Mouse (Mus musculus): Measurements from ENCODE around the gene Herpud2. TPM values are rescaled to one million over a fixed set of nuclear protein-coding genes. Genes with fewer than 3 reads are reported as not detected.
A peak's percentile ranks its signal among the peaks of the same experiment; 100 is the strongest.
"Not testable (repeated sequence)": the region's sequence is repeated elsewhere in the genome, so short reads cannot be mapped to it uniquely, and the experiment has no call there.

Herpud2 gene
- polyA plus RNA-seq, 1 experiment from 2014 or later: 32.0 TPM

DNA sequence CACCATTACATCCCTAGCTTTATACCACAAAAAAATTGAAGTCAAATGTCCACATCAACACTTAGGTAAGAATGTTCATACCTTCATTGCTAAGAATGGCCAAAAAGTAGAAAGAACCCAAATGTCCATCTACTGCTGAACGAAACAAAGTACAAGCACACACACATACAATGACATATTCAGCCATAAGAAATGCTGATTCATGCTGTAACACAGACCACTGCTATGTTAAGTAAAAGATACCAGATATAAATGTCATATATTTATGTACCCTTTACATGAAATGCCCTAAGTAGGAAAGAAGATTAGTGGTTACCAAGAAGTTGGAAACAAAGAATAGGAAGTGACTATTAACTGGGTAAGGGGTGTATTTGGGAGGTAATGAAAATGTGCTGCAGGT lies 8.6 kb downstream of the Herpud2 start:
- Histone ChIP-seq H3K36me3 (no peaks in the 10 kb centered on the region), H3K4me2 (no peak overlapping the region), H3K4me1 (no peaks in the 10 kb centered on the region), H3K27ac (no peak overlapping the region), H3K9me3 (no peaks in the 10 kb centered on the region), H3K4me3 (no peak overlapping the region), H3K27me3 (no peaks in the 10 kb centered on the region), H3K9ac (no peak overlapping the region)
- no peak for ATAC-seq (ENCODE audit: borderline replicate concordance, extremely low read depth, low FRiP score, low TSS enrichment)
- WGBS: 98% methylated on average over 1 of the region's 1 CpGs

DNA sequence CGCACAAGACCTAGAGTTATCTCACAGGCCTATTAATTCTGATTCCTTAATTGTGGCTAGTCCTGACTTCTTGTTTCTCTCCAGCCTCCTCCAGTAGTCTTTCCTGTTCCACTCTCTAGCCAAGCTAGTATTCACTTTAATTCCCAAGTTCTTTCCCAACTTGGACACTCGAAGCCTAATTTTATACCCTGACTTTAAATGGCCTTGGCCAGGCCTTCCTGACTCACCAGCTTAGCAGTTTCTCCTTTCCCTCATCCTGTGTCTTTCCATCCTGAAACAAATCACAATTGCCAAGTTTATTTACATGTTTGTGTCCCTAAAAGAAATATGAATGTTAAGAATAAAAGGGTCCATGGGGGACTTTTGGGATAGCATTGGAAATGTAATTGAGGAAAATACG lies 9.6 kb downstream of the Herpud2 start:
- ATAC-seq (ENCODE audit: borderline replicate concordance, extremely low read depth, low FRiP score, low TSS enrichment): no peak
- Histone ChIP-seq H3K9ac (no peak overlapping the region), H3K27me3 (no peaks in the 10 kb centered on the region), H3K4me2 (no peak overlapping the region), H3K4me1 (no peaks in the 10 kb centered on the region), H3K36me3 (no peaks in the 10 kb centered on the region), H3K9me3 (no peaks in the 10 kb centered on the region), H3K4me3 (no peak overlapping the region), H3K27ac (no peak overlapping the region)
- 93% methylated on average over 3 of the region's 3 CpGs for WGBS

DNA sequence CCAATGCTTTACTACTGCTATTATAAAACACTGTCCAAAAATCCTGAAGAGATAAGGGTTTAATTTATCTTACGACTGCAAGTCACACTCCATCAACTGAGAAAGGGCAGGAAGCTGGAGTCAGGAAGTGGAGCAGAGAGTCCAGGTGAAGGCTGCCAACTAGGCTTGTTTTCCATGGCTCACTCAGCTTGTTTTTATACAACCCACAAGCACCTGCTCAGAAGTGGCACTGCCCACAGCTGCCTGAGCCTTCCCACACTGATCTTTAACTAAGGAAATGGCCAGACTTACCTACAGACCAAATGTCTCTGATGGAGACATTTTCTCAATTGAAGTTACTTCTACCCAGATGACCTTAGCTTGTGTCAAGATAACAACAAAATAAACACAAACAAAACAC lies 11.3 kb downstream of the Herpud2 start:
- Histone ChIP-seq H3K4me2 (no peak overlapping the region), H3K36me3 (no peaks in the 10 kb centered on the region), H3K9ac (no peak overlapping the region), H3K4me3 (no peak overlapping the region), H3K4me1 (no peaks in the 10 kb centered on the region), H3K9me3 (no peaks in the 10 kb centered on the region), H3K27ac (no peak overlapping the region), H3K27me3 (no peaks in the 10 kb centered on the region)
- ATAC-seq (ENCODE audit: borderline replicate concordance, extremely low read depth, low FRiP score, low TSS enrichment): no peak
- 47% methylated on average over 1 of the region's 1 CpGs for WGBS

DNA sequence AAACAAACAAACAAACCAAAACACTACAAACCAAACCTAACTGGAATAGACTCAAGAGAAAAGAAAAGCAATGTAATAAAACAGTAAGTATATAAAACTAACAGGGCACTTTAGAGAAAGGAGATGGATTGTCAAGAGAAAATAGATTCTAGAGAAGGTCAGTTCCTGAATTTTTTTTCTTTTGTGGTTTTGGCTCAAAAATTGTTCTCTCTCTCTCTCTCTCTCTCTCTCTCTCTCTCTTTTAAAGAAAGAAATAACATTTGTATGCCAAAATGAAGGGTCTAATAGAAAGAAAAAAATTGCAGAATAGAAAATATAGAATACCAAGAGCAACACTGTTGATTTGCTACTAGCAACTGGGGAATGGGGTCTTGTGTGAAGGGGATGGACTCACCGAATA lies 12.7 kb downstream of the Herpud2 start:
- no peaks in the 10 kb centered on the region for H3K9me3 ChIP-seq
- no peak overlapping the region for H3K4me3 ChIP-seq
- no peaks in the 10 kb centered on the region for H3K4me1 ChIP-seq
- 100% methylated on average over 1 of the region's 1 CpGs for WGBS
- H3K9ac ChIP-seq: no peak overlapping the region
- no peaks in the 10 kb centered on the region for H3K27me3 ChIP-seq
- no peak for ATAC-seq (ENCODE audit: borderline replicate concordance, extremely low read depth, low FRiP score, low TSS enrichment)
- H3K36me3 ChIP-seq: no peaks in the 10 kb centered on the region
- no peak overlapping the region for H3K27ac ChIP-seq
- no peak overlapping the region for H3K4me2 ChIP-seq

DNA sequence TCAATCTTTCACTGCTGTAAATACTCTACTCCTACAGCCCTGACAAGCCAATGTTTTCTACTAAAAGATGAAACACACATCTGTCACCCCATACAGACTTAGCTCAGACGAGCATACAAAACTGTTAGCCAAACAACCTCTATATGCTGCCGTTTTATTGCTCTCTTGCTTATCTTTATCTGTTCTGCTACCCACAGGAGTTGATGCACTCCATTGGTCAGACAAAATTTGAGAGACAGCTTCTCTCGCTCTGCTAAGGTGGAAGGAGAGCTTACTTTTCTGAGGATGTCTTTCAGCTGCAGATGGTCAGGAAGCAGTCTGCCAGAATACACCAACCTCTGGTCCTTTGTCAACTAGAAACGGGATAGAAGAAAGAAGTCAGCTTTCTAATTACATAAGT lies 18.7 kb downstream of the Herpud2 start:
- WGBS: 51% methylated on average over 4 of the region's 4 CpGs
- no peak for ATAC-seq (ENCODE audit: borderline replicate concordance, extremely low read depth, low FRiP score, low TSS enrichment)

DNA sequence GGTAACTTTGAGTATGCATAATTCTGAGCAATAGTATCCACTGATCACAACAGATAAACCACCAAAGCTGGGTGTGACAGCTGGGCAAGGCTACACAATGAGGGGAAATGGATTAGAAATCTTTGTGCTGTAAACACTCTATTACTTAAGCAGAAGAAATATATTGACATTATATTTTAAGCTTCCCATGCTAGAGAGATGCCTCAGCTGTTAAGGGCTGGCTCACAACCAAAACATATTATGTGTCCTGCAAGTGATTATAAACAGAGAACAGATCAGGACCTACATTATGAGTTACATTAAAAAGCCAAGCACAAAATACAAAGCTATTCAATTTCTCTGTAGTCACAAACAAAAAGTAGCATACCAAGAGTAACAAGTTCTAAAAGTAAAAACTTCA lies 19.4 kb downstream of the Herpud2 start:
- no peaks in the 10 kb centered on the region for H3K9me3 ChIP-seq
- H3K36me3 ChIP-seq: 0 out of 2 replicates have a peak, but pooled peaks cover 5% of the 10 kb centered on the region
- no peak overlapping the region for H3K4me2 ChIP-seq
- no peaks in the 10 kb centered on the region for H3K27me3 ChIP-seq
- no peak for ATAC-seq (ENCODE audit: borderline replicate concordance, extremely low read depth, low FRiP score, low TSS enrichment)
- no peak overlapping the region for H3K9ac ChIP-seq
- H3K4me3 ChIP-seq: no peak overlapping the region
- H3K27ac ChIP-seq: no peak overlapping the region
- peaks cover 7% of the 10 kb centered on the region for H3K4me1 ChIP-seq

More for the DNA sequence above, 18.7 kb downstream of the Herpud2 start:
- no peak overlapping the region for H3K4me3 ChIP-seq
- H3K36me3 ChIP-seq: 0 out of 2 replicates have a peak, but pooled peaks cover 5% of the 10 kb centered on the region
- peaks cover 7% of the 10 kb centered on the region for H3K4me1 ChIP-seq
- no peak overlapping the region for H3K9ac ChIP-seq
- no peaks in the 10 kb centered on the region for H3K27me3 ChIP-seq
- H3K27ac ChIP-seq: 0 out of 2 replicates have a peak overlapping the region, but pooled peaks have one; percentile 24
- H3K4me2 ChIP-seq: no peak overlapping the region
- H3K9me3 ChIP-seq: no peaks in the 10 kb centered on the region

DNA sequence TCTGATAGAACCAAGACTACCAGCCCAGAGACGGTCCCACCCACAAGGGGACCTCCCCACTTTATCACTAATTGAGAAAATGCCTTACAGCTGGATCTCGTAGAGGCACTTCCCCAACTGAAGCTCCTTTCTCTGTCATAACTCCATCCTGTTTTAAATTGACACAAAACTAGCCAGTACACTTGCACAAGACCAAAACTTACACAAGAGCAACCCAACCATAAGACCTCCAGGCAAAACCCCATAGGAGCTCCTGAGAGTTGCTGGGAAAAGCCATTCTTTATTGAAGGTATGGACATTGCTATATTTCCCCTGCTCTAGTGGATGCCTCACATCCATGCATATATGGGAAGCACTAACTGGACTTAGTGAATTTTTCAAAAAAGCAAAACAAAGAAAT lies 27.6 kb downstream of the Herpud2 start:
- Histone ChIP-seq H3K27me3 (no peaks in the 10 kb centered on the region), H3K4me1 (no peaks in the 10 kb centered on the region), H3K27ac (no peak overlapping the region), H3K4me3 (no peak overlapping the region), H3K4me2 (no peak overlapping the region), H3K9me3 (no peaks in the 10 kb centered on the region), H3K9ac (no peak overlapping the region), H3K36me3 (peaks cover 25% of the 10 kb centered on the region; the same call in 1 of the 2 replicates)
- 73% methylated on average over 2 of the region's 2 CpGs for WGBS
- ATAC-seq (ENCODE audit: borderline replicate concordance, extremely low read depth, low FRiP score, low TSS enrichment): no peak

DNA sequence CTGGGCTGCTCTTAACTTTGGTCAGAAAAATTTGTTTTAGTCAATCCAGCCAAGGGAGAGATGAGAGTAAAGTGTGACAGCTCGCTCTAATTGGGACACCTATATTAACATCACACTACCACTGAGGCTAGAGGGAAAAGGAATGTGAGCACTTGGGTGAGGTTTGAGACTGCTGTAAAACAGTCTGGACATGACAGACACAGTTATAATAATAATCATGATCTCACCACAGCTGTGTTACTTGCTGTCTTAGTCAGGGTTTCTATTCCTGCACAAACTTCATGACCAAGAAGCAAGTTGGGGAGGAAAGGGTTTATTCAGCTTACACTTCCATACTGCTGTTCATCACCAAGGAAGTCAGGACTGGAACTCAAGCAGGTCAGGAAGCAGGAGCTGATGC lies 28.0 kb downstream of the Herpud2 start:
- ATAC-seq (ENCODE audit: borderline replicate concordance, extremely low read depth, low FRiP score, low TSS enrichment); H3K27ac ChIP-seq; H3K27me3 ChIP-seq; H3K4me3 ChIP-seq; H3K4me2 ChIP-seq; H3K9ac ChIP-seq; H3K9me3 ChIP-seq; H3K4me1 ChIP-seq: not testable (repeated sequence)
- H3K36me3 ChIP-seq: peaks cover 30% of the 10 kb centered on the region; the same call in 1 of the 2 replicates
- 90% methylated on average over 1 of the region's 1 CpGs for WGBS

DNA sequence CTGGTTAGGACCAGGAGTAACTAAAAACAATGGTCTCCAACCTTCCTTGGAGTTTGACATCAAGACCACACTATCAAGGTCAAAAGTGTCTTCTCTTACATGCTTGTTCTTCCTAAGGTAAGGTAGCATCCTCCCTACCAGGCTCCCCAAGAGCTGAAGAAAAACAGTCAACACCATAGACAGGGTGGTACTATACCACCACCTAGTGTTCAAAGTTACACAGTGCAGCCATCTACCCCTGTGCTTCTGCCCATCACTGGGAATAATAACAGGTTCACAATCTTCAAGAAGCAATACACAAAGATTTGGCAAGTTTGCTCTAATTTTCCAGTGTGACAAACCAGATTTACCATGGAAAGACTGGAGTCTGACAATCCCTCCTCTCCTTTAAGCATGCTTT lies 47.0 kb downstream of the Herpud2 start:
- Histone ChIP-seq H3K4me1 (no peaks in the 10 kb centered on the region), H3K27ac (no peak overlapping the region), H3K27me3 (no peaks in the 10 kb centered on the region), H3K4me2 (no peak overlapping the region), H3K9me3 (no peaks in the 10 kb centered on the region), H3K36me3 (peaks cover 15% of the 10 kb centered on the region), H3K4me3 (no peak overlapping the region), H3K9ac (no peak overlapping the region)
- ATAC-seq (ENCODE audit: borderline replicate concordance, extremely low read depth, low FRiP score, low TSS enrichment): no peak

DNA sequence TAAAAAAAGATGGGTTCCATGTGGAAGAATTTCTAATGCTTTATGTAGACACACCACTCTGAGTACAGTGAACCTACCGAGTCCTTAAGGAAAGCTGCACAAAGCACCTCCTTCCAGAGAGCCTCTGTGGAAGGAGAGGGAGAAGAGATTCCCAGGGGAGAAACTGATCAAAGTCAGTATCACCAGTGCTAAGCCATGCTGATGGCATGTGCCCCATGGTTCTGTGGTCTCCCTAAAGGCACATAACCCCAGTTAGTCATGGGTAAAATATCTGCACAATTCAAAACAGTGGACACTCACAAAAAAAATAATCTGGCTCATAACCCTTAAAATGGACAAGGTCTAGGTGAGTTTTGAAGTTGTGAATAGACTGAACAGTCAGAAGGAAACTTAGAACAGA lies 48.7 kb downstream of the Herpud2 start:
- no peaks in the 10 kb centered on the region for H3K4me1 ChIP-seq
- no peak overlapping the region for H3K4me3 ChIP-seq
- no peaks in the 10 kb centered on the region for H3K27me3 ChIP-seq
- H3K9me3 ChIP-seq: no peaks in the 10 kb centered on the region
- no peak for ATAC-seq (ENCODE audit: borderline replicate concordance, extremely low read depth, low FRiP score, low TSS enrichment)
- peaks cover 12% of the 10 kb centered on the region for H3K36me3 ChIP-seq
- H3K4me2 ChIP-seq: no peak overlapping the region
- no peak overlapping the region for H3K9ac ChIP-seq
- H3K27ac ChIP-seq: no peak overlapping the region
- WGBS: 91% methylated on average over 1 of the region's 1 CpGs

DNA sequence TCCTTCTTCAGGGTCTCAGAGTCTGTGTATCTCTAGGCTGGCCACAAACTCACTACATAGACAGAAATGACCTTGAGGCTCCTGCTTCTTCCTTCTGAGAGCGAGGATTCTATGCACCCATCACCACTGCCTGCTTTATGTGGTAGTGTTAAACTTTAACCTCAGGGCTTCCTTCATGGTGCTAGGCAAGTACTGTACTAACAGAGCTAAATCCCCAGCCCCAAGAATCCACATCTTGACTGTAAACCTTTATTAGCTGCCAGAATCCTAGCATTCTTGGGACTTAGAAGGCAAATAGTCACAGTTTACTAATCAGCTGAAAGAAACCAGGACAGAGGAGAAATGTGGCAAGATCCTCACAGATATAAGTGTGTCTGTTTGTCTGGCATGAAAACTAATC lies 60.8 kb downstream of the Herpud2 start:
- H3K27me3 ChIP-seq: no peaks in the 10 kb centered on the region
- H3K36me3 ChIP-seq: no peaks in the 10 kb centered on the region
- 39% methylated on average over 1 of the region's 1 CpGs for WGBS
- H3K9me3 ChIP-seq: no peaks in the 10 kb centered on the region
- no peak for ATAC-seq (ENCODE audit: borderline replicate concordance, extremely low read depth, low FRiP score, low TSS enrichment)
- no peak overlapping the region for H3K4me2 ChIP-seq
- no peak overlapping the region for H3K27ac ChIP-seq
- H3K9ac ChIP-seq: no peak overlapping the region
- no peak overlapping the region for H3K4me3 ChIP-seq
- H3K4me1 ChIP-seq: no peaks in the 10 kb centered on the region; the same call in 1 of the 2 replicates

DNA sequence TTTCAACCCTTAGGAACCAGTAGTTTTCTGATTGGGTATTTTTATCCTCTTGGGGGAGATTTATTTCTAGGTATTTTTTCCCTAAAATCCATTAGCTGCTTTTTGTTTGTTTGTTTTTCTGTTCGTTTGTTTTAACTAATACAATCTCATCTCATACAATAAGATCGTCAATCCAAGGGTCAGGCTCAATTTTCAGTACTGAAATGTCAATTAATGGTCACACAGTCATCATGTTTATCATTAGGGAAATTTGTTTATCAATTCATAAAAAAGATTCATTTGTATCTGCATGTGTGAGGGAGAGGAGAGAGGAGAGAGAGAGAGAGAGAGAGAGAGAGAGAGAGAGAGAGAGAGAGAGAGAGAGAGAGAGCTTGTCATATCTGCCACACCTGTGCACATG lies 62.5 kb downstream of the Herpud2 start, which contains the start of gene Gm10181:
Gene Gm10181 (plus strand): TSS at position 301 of the 400 bp plus-strand sequence.
- Histone ChIP-seq H3K9me3 (no peaks in the 10 kb centered on the region), H3K27ac (no peak within 1 kb of the TSS), H3K9ac (no peak within 1 kb of the TSS), H3K36me3 (no peaks in the 10 kb centered on the region), H3K4me2 (no peak within 1 kb of the TSS), H3K4me3 (no peak within 1 kb of the TSS), H3K27me3 (no peaks in the 10 kb centered on the region), H3K4me1 (no peaks in the 10 kb centered on the region; the same call in 1 of the 2 replicates)
- 58% methylated on average over 2 of the region's 2 CpGs for WGBS
- no peak for ATAC-seq (ENCODE audit: borderline replicate concordance, extremely low read depth, low FRiP score, low TSS enrichment)

DNA sequence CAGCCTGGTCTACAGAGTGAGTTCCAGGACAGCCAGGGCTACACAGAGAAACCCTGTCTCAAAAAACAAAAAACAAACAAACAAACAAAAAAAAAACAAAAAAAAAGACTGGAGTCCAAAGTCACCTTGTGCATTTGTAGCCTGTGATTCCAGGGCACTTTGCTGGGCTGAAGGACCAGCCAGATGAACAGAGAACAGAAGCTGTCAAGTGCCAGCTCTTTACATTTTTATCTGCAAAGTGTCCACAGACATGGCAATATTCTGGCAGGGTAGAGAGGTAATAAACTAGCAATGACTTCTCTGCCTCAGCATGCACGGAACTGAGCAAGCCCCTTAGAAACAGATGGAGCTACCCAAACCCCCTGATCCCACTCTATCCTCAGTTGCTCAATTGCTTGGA lies 75.1 kb downstream of the Herpud2 start:
- Histone ChIP-seq H3K27me3 (no peaks in the 10 kb centered on the region), H3K4me3 (no peak overlapping the region), H3K4me1 (peaks cover 11% of the 10 kb centered on the region; the same call in 1 of the 2 replicates), H3K36me3 (no peaks in the 10 kb centered on the region), H3K9me3 (no peaks in the 10 kb centered on the region), H3K4me2 (no peak overlapping the region), H3K27ac (no peak overlapping the region), H3K9ac (no peak overlapping the region)
- WGBS: 71% methylated on average over 1 of the region's 1 CpGs
- no peak for ATAC-seq (ENCODE audit: borderline replicate concordance, extremely low read depth, low FRiP score, low TSS enrichment)

Measured in lung, embryonic 15.5 days (tissue).